Mouse (Mus musculus) thymus, adult 2 months (tissue): ENCODE results near the gene Pkdcc. TPM values are rescaled to one million over a fixed set of nuclear protein-coding genes. Genes with fewer than 3 reads are reported as not detected.

ENCODE experiments used
- DNase-seq: peaks from one replicate; pipeline ENCODE4 v3.0.0; 2021
- H3K27ac ChIP-seq: fragments of 200-500 bp; 2 replicates; pipeline ENCODE4 v1.5.1; 2012; ENCODE audit warnings: low read length, control low read depth; ENCODE audit not compliant: control insufficient read depth, insufficient read depth
- H3K27me3 ChIP-seq: fragments of 200-500 bp; 2 replicates; pipeline ENCODE4 v1.6.1; 2012; ENCODE audit warnings: mild to moderate bottlenecking, low read length, moderate library complexity, mixed read lengths; ENCODE audit not compliant: control insufficient read depth, insufficient read depth
- H3K36me3 ChIP-seq: fragments of 200-500 bp; 2 replicates; pipeline ENCODE4 v1.6.1; 2012; ENCODE audit warnings: mild to moderate bottlenecking, low read length, moderate library complexity; ENCODE audit not compliant: control insufficient read depth, insufficient read depth
- H3K4me1 ChIP-seq: fragments of 200-500 bp; replicated peaks from 2 replicates; pipeline ENCODE4 v1.6.1; 2012; ENCODE audit warnings: low read length; ENCODE audit not compliant: control insufficient read depth, insufficient read depth
- H3K4me3 ChIP-seq: fragments of 200-500 bp; 2 replicates; pipeline ENCODE4 v1.5.1; 2012; ENCODE audit warnings: mild to moderate bottlenecking, low read length, control low read depth, moderate library complexity; ENCODE audit not compliant: control insufficient read depth, insufficient read depth
- CTCF ChIP-seq: fragments of 200-500 bp; IDR thresholded peaks from 2 replicates; pipeline ENCODE4 v1.5.1; 2012; ENCODE audit warnings: mild to moderate bottlenecking, control low read depth, low read length, moderate library complexity, borderline replicate concordance; ENCODE audit not compliant: control insufficient read depth, poor library complexity, insufficient read depth; ENCODE audit errors: extremely low read depth
- POLR2A ChIP-seq: fragments of 200-500 bp; IDR thresholded peaks from 2 replicates; pipeline ENCODE4 v1.6.1; 2012; ENCODE audit warnings: mild to moderate bottlenecking, low read length, control low read depth, moderate library complexity; ENCODE audit not compliant: control insufficient read depth, poor library complexity, insufficient read depth; ENCODE audit errors: extremely low read depth
- WGBS: fragments of 180-500 bp; shearing (Covaris S2); methylation state at CpG from one replicate; pipeline ENCODE4 v1.1.7; 2018; 5-methylcytosine and 5-hydroxymethylcytosine counted together
- polyA plus RNA-seq: library from polyadenylated mRNA; depleted of rRNA; stranded (reverse); fragments of >200 nt; gene quantifications from 2 replicates; pipeline ENCODE4 v1.2.3, GENCODE M21; 2012

The Pkdcc gene
- polyA plus RNA-seq, 1 experiment = 50.8 TPM

GRCm38 (mm10) chr17:83244502-83244901, 29.4 kb downstream of the Pkdcc start:
- Histone ChIP-seq H3K36me3 (no peaks in the 10 kb centered on the region), H3K27ac (no peak overlapping the region), H3K27me3 (no peaks in the 10 kb centered on the region), H3K4me3 (no peak overlapping the region), H3K4me1 (no peaks in the 10 kb centered on the region)
- 13% methylated on average over 1 of the region's 1 CpGs for WGBS
- no peak for DNase-seq
- TF ChIP-seq CTCF = no peak
- no peak for TF ChIP-seq POLR2A

GRCm38 (mm10) chr17:83245460-83245859, 30.4 kb downstream of the Pkdcc start:
- DNase-seq = no peak
- Histone ChIP-seq H3K27me3 (no peaks in the 10 kb centered on the region), H3K36me3 (no peaks in the 10 kb centered on the region), H3K4me1 (no peaks in the 10 kb centered on the region), H3K27ac (no peak overlapping the region), H3K4me3 (no peak overlapping the region)
- TF ChIP-seq POLR2A = no peak
- TF ChIP-seq CTCF = no peak
- WGBS = 74% methylated on average over 3 of the region's 3 CpGs

GRCm38 (mm10) chr17:83246090-83246489, 31.0 kb downstream of the Pkdcc start:
- Histone ChIP-seq H3K36me3 (no peaks in the 10 kb centered on the region), H3K4me3 (no peak overlapping the region), H3K27ac (no peak overlapping the region), H3K4me1 (no peaks in the 10 kb centered on the region), H3K27me3 (no peaks in the 10 kb centered on the region)
- 26% methylated on average over 7 of the region's 7 CpGs for WGBS
- no peak for DNase-seq
- TF ChIP-seq POLR2A = no peak
- no peak for TF ChIP-seq CTCF

- DNase-seq = no peak
- Histone ChIP-seq H3K4me1 (no peaks in the 10 kb centered on the region), H3K27me3 (no peaks in the 10 kb centered on the region), H3K27ac (no peak overlapping the region), H3K36me3 (no peaks in the 10 kb centered on the region), H3K4me3 (no peak overlapping the region)
- TF ChIP-seq CTCF = no peak
- TF ChIP-seq POLR2A = no peak
- 62% methylated on average over 4 of the region's 4 CpGs for WGBS
Measured at GRCm38 (mm10) chr17:83247176-83247575, 32.1 kb downstream of the Pkdcc start.

GRCm38 (mm10) chr17:83248467-83248866, 33.4 kb downstream of the Pkdcc start:
- WGBS = 73% methylated on average over 2 of the region's 2 CpGs
- DNase-seq = no peak
- Histone ChIP-seq H3K36me3 (no peaks in the 10 kb centered on the region), H3K4me3 (no peak overlapping the region), H3K4me1 (no peaks in the 10 kb centered on the region), H3K27ac (no peak overlapping the region), H3K27me3 (no peaks in the 10 kb centered on the region)
- no peak for TF ChIP-seq POLR2A
- TF ChIP-seq CTCF = no peak

- Histone ChIP-seq H3K27me3 (no peaks in the 10 kb centered on the region), H3K27ac (no peak overlapping the region), H3K4me1 (no peaks in the 10 kb centered on the region), H3K36me3 (no peaks in the 10 kb centered on the region), H3K4me3 (no peak overlapping the region)
- TF ChIP-seq POLR2A = no peak
- TF ChIP-seq CTCF = no peak
- WGBS = 95% methylated on average over 18 of the region's 18 CpGs
- DNase-seq = no peak
Measured at GRCm38 (mm10) chr17:83250903-83251526, 35.9 kb downstream of the Pkdcc start.
